Mouse (Mus musculus) megakaryocyte, embryonic 14.5 days (primary cell): Measurements from ENCODE around the gene Rab5if. TPM values are rescaled to one million over a fixed set of nuclear protein-coding genes. Genes with fewer than 3 reads are reported as not detected.
"Not testable (repeated sequence)": the region's sequence is repeated elsewhere in the genome, so short reads cannot be mapped to it uniquely, and the experiment has no call there.

Experiments
- H3K27me3 ChIP-seq: replicated peaks from 2 replicates; pipeline ENCODE3; 2012; ENCODE audit warnings: inconsistent platforms
- H3K36me3 ChIP-seq: replicated peaks from 2 replicates; pipeline ENCODE3; 2012; ENCODE audit warnings: low read length, inconsistent platforms, mixed read lengths
- H3K4me1 ChIP-seq: 2 replicates; pipeline ENCODE4 v1.6.1; 2012; ENCODE audit warnings: inconsistent platforms
- H3K4me3 ChIP-seq: replicated peaks from 2 replicates; pipeline ENCODE3; 2012; ENCODE audit warnings: moderate library complexity, mild to moderate bottlenecking, inconsistent platforms
- H3K9me3 ChIP-seq: 2 replicates; pipeline ENCODE4 v1.6.1; 2012; ENCODE audit warnings: inconsistent platforms
- FLI1 ChIP-seq: IDR thresholded peaks from 2 replicates; pipeline ENCODE4 v1.6.1; 2012; ENCODE audit warnings: low read length, inconsistent platforms, mixed read lengths
- GATA1 ChIP-seq: IDR thresholded peaks from 3 replicates; pipeline ENCODE4 v1.6.1; 2012; ENCODE audit warnings: mixed read lengths, low read length, inconsistent platforms, borderline replicate concordance
- polyA plus RNA-seq: library from polyadenylated mRNA; stranded (reverse); fragments of >175 nt; gene quantifications from 2 replicates; pipeline ENCODE4 v1.2.3, GENCODE M21; 2012; ENCODE audit warnings: low replicate concordance; ENCODE audit not compliant: insufficient read depth

The Rab5if gene
- polyA plus RNA-seq, 1 experiment: 175 TPM

DNA sequence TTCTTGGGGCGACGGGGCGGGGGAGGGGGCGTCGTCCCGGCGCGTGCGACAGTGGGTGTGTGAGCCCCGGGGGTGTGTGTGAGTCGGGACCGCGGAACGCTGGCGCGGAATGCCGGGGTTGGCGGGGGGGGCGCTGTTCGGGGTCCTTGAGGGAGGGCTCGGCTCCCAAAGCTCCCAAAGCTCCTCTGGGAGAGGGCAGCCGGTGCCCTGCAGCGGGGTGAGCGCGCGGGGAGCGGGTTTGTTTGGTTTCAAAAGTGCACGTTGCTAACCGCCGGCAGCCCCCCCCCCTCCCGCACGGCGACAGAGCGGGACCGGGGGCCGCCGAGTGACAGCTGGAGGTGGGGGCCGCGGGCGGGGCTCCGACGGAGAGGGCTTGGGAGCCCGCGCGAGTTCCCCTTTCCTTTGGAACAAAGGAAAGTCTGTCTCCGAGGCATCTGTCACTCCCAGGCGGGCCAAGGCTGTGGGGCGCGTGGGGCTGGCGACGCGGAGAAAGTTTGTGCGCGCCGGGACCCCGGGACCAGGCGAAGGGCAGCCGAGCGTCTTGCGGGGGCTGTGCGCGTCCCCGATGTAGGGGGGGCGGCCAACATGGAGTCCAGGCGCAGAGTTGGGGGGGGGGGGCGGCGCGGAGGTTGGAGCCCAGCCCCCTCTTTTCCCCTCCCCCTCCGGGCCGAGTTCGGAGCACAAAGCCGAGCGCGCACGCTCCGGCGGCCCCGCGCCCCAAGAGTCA is 22.5 kb upstream of the Rab5if start:
- TF ChIP-seq FLI1 (no peak), GATA1 (no peak)
- Histone ChIP-seq H3K36me3 (peaks cover 17% of the 10 kb centered on the region), H3K9me3 (no peaks in the 10 kb centered on the region), H3K4me3 (peak overlapping the region; percentile 93), H3K4me1 (peaks cover 35% of the 10 kb centered on the region), H3K27me3 (peaks cover 54% of the 10 kb centered on the region)

DNA sequence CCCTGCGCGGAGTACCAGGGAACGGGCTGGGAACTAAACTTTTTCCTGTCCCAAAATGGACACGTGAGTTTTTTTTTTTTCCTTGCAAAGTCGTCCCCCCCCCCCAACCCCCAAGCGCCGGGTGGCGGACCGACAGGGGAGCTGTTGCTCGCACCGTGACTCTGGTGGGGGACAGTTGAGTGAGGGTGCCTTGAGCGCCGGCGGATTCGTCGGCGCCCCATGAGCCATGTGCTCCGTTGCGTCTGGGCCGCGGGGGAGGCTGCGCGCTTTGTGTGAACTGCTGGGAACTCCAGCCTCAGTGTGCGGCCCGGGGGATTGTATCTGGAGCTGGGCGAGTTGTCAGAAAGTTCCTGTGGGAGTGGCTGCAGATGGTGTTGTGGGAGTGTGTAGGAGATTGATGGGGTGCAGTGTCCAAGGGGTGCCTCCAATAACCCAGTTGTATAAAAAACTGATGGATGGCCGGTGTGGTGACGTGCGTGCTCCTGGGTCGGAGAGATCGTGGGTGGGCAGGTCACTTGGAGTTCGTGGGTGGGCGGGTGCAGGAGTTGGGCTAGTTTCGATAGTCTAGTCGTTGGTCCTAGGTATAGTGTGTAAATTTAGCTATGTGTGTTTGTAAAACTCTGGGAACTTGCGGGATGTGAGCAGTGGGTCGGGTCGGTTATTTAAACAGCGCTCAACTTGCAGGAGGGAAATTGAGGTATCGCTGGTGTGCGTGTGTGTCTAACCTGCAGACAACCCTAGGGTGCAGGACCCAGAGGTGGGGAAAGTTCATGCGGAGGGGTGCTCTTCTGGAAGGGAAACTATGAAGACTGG is 21.7 kb upstream of the Rab5if start:
- Histone ChIP-seq H3K4me1 (peaks cover 35% of the 10 kb centered on the region), H3K4me3 (peak overlapping the region; percentile 93)
- no peak for TF ChIP-seq FLI1
- TF ChIP-seq GATA1: no peak

DNA sequence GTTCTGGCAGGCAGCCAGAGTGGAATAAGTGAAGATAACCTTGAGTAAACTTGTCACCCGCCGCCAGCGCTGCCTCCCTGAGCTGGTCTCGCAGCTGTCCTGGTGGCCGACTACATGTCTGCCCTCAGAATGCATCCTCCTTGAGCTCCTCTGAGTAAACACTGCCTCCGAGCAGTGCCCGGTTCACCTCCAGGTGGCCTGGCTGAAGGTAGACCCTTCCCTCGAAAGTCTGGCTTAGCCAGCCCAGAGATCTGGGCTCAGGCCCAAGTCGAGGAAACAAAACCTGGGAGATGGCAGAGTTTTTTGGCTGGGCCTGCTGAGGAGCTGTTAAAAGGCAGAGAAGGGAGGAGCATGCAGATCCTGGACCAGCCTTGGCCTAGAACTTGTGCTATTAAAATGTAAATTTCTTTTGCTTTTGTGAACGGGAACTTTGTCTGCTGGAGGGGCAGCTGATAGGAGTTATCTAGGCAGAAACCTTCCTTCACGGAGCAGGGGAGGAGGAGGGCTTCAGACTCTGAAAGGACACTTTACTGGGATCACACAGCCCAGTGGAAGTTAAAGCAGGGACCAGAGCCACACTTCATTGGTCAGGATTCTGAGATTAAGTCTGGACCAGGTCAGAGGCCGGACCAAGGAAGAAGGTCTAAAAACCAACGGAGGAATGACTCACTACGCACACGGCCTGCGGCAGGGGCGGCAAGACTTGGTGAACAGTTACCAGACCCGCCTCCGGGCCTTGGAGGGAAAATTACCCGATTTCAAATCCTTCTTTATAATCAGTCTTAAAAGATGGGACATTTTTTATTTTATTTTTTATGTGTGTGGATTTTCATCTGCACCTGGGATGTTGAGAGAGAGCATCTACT is 20.9 kb upstream of the Rab5if start:
- TF ChIP-seq GATA1 (no peak), FLI1 (no peak)
- H3K9me3 ChIP-seq: no peaks in the 10 kb centered on the region
- peaks cover 35% of the 10 kb centered on the region for H3K4me1 ChIP-seq
- H3K27me3 ChIP-seq: peaks cover 45% of the 10 kb centered on the region
- peaks cover 33% of the 10 kb centered on the region for H3K36me3 ChIP-seq
- H3K4me3 ChIP-seq: peak overlapping the region; percentile 93

More for the DNA sequence above, 21.7 kb upstream of the Rab5if start:
- Histone ChIP-seq H3K27me3 (peaks cover 52% of the 10 kb centered on the region), H3K9me3 (no peaks in the 10 kb centered on the region), H3K36me3 (peaks cover 25% of the 10 kb centered on the region)

DNA sequence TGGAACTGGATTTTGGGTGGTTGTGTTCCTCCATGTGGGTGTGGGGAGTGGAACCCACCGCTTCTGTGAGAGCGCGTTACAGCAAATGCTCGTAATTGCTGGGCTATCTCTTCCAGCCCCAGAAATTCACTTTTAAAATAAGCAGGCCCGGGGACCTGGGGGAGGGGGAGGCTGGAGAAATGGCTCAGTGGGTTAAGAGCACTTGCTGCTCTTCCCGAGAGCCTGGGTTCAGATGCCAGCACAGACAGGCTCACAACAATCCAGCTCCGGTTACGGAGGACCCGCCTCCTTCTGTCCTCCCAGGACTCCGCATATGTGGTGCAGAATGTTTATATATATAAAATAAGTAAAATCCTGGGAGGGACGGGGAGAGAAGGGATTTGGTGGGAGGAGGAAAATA is 20.2 kb upstream of the Rab5if start:
- peaks cover 41% of the 10 kb centered on the region for H3K27me3 ChIP-seq
- H3K36me3 ChIP-seq: peaks cover 40% of the 10 kb centered on the region
- H3K4me1 ChIP-seq: peaks cover 35% of the 10 kb centered on the region
- TF ChIP-seq GATA1: no peak
- TF ChIP-seq FLI1: no peak
- H3K4me3 ChIP-seq: no peak overlapping the region
- no peaks in the 10 kb centered on the region for H3K9me3 ChIP-seq

DNA sequence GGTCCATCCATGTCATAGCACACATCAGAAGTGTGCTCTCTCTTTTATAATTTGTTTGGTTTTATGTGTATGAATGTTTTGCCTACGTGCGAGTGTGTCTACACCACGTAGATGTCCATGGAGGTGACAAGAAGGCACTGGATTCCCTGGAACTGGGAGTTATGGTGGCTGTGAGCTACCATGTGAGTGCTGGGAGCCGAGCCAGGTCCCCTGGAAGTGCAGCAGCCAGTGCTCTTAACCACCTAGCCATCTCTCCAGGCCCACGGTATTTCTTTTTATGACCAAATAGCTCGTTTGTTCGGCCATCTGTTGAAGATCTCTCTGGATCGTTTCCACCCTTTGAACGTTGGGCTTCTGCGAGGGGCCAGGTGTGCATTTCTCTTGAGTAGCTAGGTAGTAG is 19.6 kb upstream of the Rab5if start:
- TF ChIP-seq GATA1 (no peak), FLI1 (no peak)
- no peaks in the 10 kb centered on the region for H3K9me3 ChIP-seq
- H3K36me3 ChIP-seq: peaks cover 46% of the 10 kb centered on the region
- H3K4me3 ChIP-seq: no peak overlapping the region
- peaks cover 36% of the 10 kb centered on the region for H3K27me3 ChIP-seq
- H3K4me1 ChIP-seq: peaks cover 35% of the 10 kb centered on the region

DNA sequence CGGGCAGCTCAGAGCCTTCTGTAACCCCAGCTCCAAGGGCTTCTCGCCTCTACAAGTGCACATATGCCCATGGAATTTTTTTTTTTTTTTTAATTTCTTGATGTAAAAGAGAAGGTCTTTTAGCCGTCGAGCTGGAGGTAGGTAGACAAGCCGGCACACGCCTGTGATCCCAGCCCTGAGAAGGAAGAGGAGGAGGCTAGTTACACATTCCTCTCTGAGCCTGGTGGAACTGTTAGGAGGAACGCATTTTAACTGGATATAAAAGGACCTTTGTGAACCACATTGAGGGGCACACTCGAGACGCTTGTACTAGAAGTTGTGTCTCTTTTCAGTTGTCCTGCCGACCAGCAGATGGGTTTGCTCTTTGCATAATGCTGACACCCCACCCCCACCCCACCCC is 18.2 kb upstream of the Rab5if start:
- TF ChIP-seq FLI1 (no peak), GATA1 (no peak)
- H3K4me3 ChIP-seq: no peak overlapping the region
- peaks cover 34% of the 10 kb centered on the region for H3K4me1 ChIP-seq
- no peaks in the 10 kb centered on the region for H3K9me3 ChIP-seq
- H3K27me3 ChIP-seq: peaks cover 30% of the 10 kb centered on the region
- H3K36me3 ChIP-seq: peaks cover 52% of the 10 kb centered on the region

DNA sequence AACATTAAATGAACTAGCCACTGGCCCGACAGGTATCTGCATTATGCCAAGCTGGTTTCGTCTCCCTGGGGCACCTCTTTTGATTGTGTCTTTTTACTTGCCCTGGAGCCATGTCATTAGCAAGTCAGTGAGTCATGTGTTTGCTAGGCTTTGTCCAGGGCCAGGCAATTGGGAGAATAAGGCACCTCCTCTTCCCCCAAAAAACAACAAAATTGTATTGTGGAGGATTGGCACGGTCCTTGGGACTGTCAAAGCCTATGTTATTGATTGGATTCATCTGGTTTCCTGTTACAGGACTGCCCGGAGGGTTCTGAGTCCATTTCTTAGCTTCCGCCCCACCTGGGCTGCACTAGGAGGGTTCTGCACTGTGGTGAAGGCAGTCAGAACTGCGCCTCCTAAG is 15.3 kb upstream of the Rab5if start:
- H3K4me1 ChIP-seq: peaks cover 32% of the 10 kb centered on the region
- TF ChIP-seq FLI1 (no peak), GATA1 (no peak)
- no peaks in the 10 kb centered on the region for H3K9me3 ChIP-seq
- no peak overlapping the region for H3K4me3 ChIP-seq
- H3K27me3 ChIP-seq: peaks cover 11% of the 10 kb centered on the region
- peaks cover 80% of the 10 kb centered on the region for H3K36me3 ChIP-seq

DNA sequence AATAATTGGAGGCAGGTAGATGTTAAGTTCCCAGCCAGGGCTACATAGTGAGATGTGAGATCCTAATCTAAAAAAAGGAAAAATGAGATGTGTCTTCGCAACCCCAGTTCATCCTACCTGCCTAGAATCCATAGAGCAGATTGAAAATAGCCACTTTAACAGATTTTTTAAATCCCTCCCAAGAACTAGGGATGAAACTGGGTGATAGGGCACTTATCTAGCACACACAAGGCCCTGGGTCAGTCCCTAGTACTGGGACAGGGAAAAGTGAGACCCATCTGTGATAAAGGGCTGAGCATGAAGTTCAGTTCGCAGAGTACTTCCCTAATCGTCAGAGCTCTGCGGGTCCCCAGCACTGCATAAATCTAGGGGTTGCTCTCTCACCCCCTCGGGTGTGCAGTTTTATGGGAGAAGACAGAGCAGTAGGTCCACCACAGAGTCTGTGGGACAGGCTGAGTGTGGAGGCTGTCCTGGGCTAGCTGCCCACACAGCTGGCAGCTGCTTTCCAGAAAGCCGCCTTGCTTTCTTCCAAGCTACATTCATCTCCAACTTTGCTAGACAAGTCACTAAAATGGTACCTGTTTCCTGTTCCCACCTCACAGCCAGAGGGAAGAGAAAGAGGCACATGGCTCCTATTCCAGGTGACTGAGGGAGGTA is 14.3 kb upstream of the Rab5if start:
- Histone ChIP-seq H3K4me1 (peaks cover 31% of the 10 kb centered on the region), H3K27me3 (peaks cover 7% of the 10 kb centered on the region), H3K9me3 (no peaks in the 10 kb centered on the region), H3K4me3 (no peak overlapping the region), H3K36me3 (peaks cover 79% of the 10 kb centered on the region)
- TF ChIP-seq GATA1 (no peak), FLI1 (no peak)

DNA sequence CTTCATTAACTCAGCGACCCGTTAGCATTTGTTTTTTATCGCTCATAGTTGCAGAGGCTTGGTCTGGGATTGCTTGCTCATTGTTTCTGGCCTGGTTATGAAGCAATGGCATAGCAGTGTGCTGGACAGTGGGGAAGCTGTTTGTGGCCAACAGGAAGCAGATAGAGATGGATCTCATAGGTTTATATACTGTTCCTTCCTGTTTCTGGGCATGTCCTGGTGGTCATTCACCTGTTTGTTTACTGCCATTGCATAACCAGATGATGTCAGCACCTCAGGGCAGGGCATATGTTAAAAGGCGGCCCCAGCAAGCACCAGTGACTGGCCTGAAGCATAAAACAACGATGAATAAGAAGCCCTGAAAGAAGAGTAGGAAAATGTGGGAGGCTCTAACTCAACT is 12.4 kb upstream of the Rab5if start:
- H3K36me3 ChIP-seq: peaks cover 66% of the 10 kb centered on the region
- no peak overlapping the region for H3K4me3 ChIP-seq
- TF ChIP-seq FLI1 (no peak), GATA1 (no peak)
- H3K27me3 ChIP-seq: peaks cover 6% of the 10 kb centered on the region
- H3K4me1 ChIP-seq: peaks cover 27% of the 10 kb centered on the region
- H3K9me3 ChIP-seq: no peaks in the 10 kb centered on the region

DNA sequence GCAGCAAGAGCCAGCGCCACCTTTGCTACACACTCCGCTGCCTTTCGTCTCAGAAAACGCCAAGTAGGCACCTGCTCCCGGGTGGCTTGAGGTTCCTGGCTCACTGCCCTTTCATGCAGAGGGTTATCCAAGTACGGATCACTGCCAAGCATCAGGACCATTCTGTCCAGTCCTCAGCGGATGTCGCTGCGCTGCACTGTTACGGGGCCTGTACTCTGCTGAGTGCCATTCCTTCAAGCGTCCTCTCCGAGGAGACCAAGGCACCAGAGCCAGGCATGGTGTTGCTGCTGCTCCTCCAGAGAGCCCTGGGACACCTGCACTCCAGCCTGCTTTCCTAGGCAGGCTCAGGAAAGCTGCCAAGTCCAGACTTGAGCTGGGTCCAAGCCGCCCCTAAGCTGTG is 9.3 kb upstream of the Rab5if start:
- H3K4me3 ChIP-seq, H3K27me3 ChIP-seq, H3K9me3 ChIP-seq: not testable (repeated sequence)
- H3K36me3 ChIP-seq: peaks cover 63% of the 10 kb centered on the region
- H3K4me1 ChIP-seq: peaks cover 34% of the 10 kb centered on the region

DNA sequence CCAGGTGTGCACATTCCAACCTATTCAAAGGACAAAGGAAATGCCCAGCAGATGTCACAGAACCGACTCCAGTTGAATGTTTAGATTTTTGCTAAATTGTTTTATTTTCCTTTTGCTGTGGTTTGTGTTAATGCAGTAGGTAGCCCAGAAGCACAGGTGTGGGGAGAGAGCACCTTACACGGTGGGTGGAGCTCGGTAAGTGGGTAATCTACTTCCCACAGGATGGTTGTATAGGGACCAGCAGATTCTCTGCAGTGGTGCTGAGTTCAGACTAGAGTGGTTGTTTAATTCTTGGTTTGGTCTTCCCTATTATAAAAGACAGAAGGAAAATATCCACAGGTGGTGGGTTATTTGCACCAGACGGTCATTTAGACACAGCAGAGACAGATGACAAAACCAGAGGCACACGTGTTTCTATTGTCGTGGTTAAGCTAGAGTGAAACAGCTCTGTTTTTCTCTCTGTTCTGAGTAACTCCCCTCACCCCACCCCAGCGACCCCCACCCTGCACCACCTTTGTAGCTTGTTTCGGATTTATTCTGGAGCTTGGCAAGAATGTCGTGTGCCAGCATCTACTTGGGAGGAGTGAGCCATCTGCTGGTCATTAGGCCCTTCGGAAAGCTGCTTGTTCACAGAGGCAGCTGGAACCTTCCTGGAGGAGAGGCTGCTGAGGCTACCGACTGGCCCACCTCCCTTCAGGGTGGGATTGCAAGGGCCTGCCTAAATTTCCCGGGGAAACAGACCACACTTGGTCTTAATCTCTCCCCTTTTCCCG is 8.7 kb upstream of the Rab5if start:
- Histone ChIP-seq H3K36me3 (peaks cover 62% of the 10 kb centered on the region), H3K4me1 (peaks cover 30% of the 10 kb centered on the region)
- not testable (repeated sequence) for H3K4me3 ChIP-seq, H3K27me3 ChIP-seq, H3K9me3 ChIP-seq
